Mouse (Mus musculus) CH12.LX (cell line): ENCODE measurements around the gene Senp5. TPM values are rescaled to one million over a fixed set of nuclear protein-coding genes. Genes with fewer than 3 reads are reported as not detected.

ENCODE experiments used
- DNase-seq: peaks from one replicate; pipeline ENCODE4 v3.0.0-alpha.2; 2013; ENCODE audit errors: extremely low read depth
- H3K27ac ChIP-seq: 2 replicates; pipeline ENCODE4 v1.5.1; 2012; ENCODE audit warnings: low read depth, mild to moderate bottlenecking, control low read depth, moderate library complexity; ENCODE audit not compliant: insufficient read depth
- H3K27me3 ChIP-seq: replicated peaks from 2 replicates; pipeline ENCODE3; 2012; ENCODE audit warnings: inconsistent platforms
- H3K36me3 ChIP-seq, 2 experiments: replicated peaks in 1 of 2; 2 replicates each; pipeline versions ENCODE3 to v1.6.1; 2012; ENCODE audit warnings: inconsistent platforms in 1 of 2, low read length in 1 of 2, mild to moderate bottlenecking in 1 of 2, mixed read lengths in 1 of 2, moderate library complexity in 1 of 2; ENCODE audit not compliant: control insufficient read depth in 1 of 2, insufficient read depth in 1 of 2
- H3K4me1 ChIP-seq, 2 experiments: 2 replicates each; pipeline ENCODE4 v1.6.1; 2012; ENCODE audit warnings: inconsistent platforms in 1 of 2, moderate library complexity in 1 of 2; ENCODE audit not compliant: insufficient read depth in 2 of 2, control insufficient read depth in 1 of 2
- H3K4me2 ChIP-seq: 2 replicates; pipeline ENCODE4 v1.6.1; 2012; ENCODE audit warnings: low read depth, mild to moderate bottlenecking, control low read depth; ENCODE audit not compliant: poor library complexity, insufficient read depth, severe bottlenecking
- H3K4me3 ChIP-seq, 3 experiments: fragments of 150-350 bp in 1 of 3; sonication (generic) in 1 of 3; replicated peaks in 1 of 3; 2 replicates each; pipeline versions ENCODE3 to v1.5.1; 2011 to 2012; ENCODE audit warnings: low read depth in 2 of 3, low read length in 2 of 3, mild to moderate bottlenecking in 2 of 3, moderate library complexity in 2 of 3, control low read depth in 1 of 3, improper control_type of control experiment in 1 of 3, inconsistent platforms in 1 of 3, mixed read lengths in 1 of 3; ENCODE audit not compliant: poor library complexity in 1 of 3
- H3K79me2 ChIP-seq: replicated peaks from 2 replicates; pipeline ENCODE4 v1.6.1; 2012; ENCODE audit warnings: mild to moderate bottlenecking, moderate library complexity; ENCODE audit not compliant: control insufficient read depth, poor library complexity, insufficient read depth, severe bottlenecking; ENCODE audit errors: extremely low read depth
- H3K9ac ChIP-seq: 2 replicates; pipeline ENCODE4 v1.6.1; 2012; ENCODE audit warnings: low read depth, mild to moderate bottlenecking, control low read depth, moderate library complexity; ENCODE audit not compliant: insufficient read depth
- H3K9me3 ChIP-seq: replicated peaks from 2 replicates; pipeline ENCODE3; 2012; ENCODE audit warnings: low read length, inconsistent platforms, mixed read lengths
- CHD1 ChIP-seq: IDR thresholded peaks from 2 replicates; pipeline ENCODE4 v1.6.1; 2012; ENCODE audit warnings: low read depth, low read length, improper control_type of control experiment, inconsistent platforms
- CHD2 ChIP-seq: IDR thresholded peaks from 2 replicates; pipeline ENCODE4 v1.6.1; 2011; ENCODE audit warnings: low read length, improper control_type of control experiment
- CTCF ChIP-seq, 2 experiments: IDR thresholded peaks in 1 of 2; conservative IDR thresholded peaks in 1 of 2; 2 replicates each; pipeline ENCODE4 v1.5.1; 2011 to 2012; ENCODE audit warnings: low read depth in 2 of 2, low read length in 2 of 2, improper control_type of control experiment in 1 of 2, inconsistent platforms in 1 of 2, mild to moderate bottlenecking in 1 of 2, moderate library complexity in 1 of 2
- EP300 ChIP-seq: IDR thresholded peaks from 2 replicates; pipeline ENCODE4 v1.6.1; 2011; ENCODE audit warnings: low read length, improper control_type of control experiment
- HCFC1 ChIP-seq: IDR thresholded peaks from 2 replicates; pipeline ENCODE4 v1.6.1; 2012; ENCODE audit warnings: low read depth, mild to moderate bottlenecking, inconsistent platforms, low read length, improper control_type of control experiment
- IRF4 ChIP-seq: IDR thresholded peaks from 2 replicates; pipeline ENCODE4 v1.6.1; 2014; ENCODE audit warnings: low read depth, mild to moderate bottlenecking, inconsistent platforms, low read length, improper control_type of control experiment
- JUND ChIP-seq: conservative IDR thresholded peaks from 2 replicates; pipeline ENCODE4 v1.6.1; 2011; ENCODE audit warnings: low read depth, low read length, improper control_type of control experiment
- MAFK ChIP-seq: IDR thresholded peaks from 2 replicates; pipeline ENCODE4 v1.6.1; 2011; ENCODE audit warnings: low read length, improper control_type of control experiment; ENCODE audit not compliant: insufficient replicate concordance
- MAX ChIP-seq: IDR thresholded peaks from 2 replicates; pipeline ENCODE4 v1.6.1; 2011; ENCODE audit warnings: low read length, improper control_type of control experiment
- MXI1 ChIP-seq: IDR thresholded peaks from 2 replicates; pipeline ENCODE4 v1.6.1; 2011; ENCODE audit warnings: mild to moderate bottlenecking, low read depth, low read length, improper control_type of control experiment
- NELFE ChIP-seq: IDR thresholded peaks from 2 replicates; pipeline ENCODE4 v1.6.1; 2011; ENCODE audit warnings: low read depth, low read length, improper control_type of control experiment
- POLR2A ChIP-seq: IDR thresholded peaks from 2 replicates; pipeline ENCODE4 v1.6.1; 2011; ENCODE audit warnings: low read depth, mild to moderate bottlenecking, improper control_type of control experiment, low read length
- RCOR1 ChIP-seq: conservative IDR thresholded peaks from 2 replicates; pipeline ENCODE4 v1.6.1; 2012; ENCODE audit warnings: low read depth, mild to moderate bottlenecking, inconsistent platforms, low read length, improper control_type of control experiment
- TCF12 ChIP-seq: IDR thresholded peaks from 2 replicates; pipeline ENCODE4 v1.6.1; 2014; ENCODE audit warnings: low read depth, mild to moderate bottlenecking, inconsistent platforms, low read length, improper control_type of control experiment
- USF1 ChIP-seq: IDR thresholded peaks from 2 replicates; pipeline ENCODE4 v1.6.1; 2014; ENCODE audit warnings: low read depth, mild to moderate bottlenecking, inconsistent platforms, low read length, improper control_type of control experiment
- dilution Hi-C: fragments of 300-500 bp; cut with MboI; formaldehyde crosslinking; loops from 2 replicates; pipeline ENCODE4 v1.14.3; 2020; ENCODE audit warnings: low sequenced_read_pairs; ENCODE audit not compliant: extremely low pct_unique_long_range_greater_than_20kb, extremely low pct_ligation_motif_present
- in situ Hi-C: fragments of 300-500 bp; cut with MboI; formaldehyde crosslinking; loops from 3 replicates; pipeline ENCODE4 v1.14.3; 2019; ENCODE audit warnings: low sequenced_read_pairs, low pct_ligation_motif_present, low pct_unique_long_range_greater_than_20kb, mixed read lengths
- polyA plus RNA-seq: library from polyadenylated mRNA; unstranded; fragments of >175 nt; gene quantifications from 2 replicates; pipeline ENCODE4 v1.2.1, GENCODE M21; 2012; ENCODE audit warnings: low read depth; ENCODE audit not compliant: insufficient read length
- total RNA-seq, 2 experiments: library from RNA; depleted of rRNA; stranded (reverse); fragments of 300-350 nt in 1 of 2; fragments of >200 nt in 1 of 2; gene quantifications; 2 replicates each; pipeline ENCODE4 v1.2.3; 2012 to 2014

Senp5 gene
- total and polyA plus RNA-seq, 3 experiments: 19.3 to 31.2 (median 28.8) TPM

DNA sequence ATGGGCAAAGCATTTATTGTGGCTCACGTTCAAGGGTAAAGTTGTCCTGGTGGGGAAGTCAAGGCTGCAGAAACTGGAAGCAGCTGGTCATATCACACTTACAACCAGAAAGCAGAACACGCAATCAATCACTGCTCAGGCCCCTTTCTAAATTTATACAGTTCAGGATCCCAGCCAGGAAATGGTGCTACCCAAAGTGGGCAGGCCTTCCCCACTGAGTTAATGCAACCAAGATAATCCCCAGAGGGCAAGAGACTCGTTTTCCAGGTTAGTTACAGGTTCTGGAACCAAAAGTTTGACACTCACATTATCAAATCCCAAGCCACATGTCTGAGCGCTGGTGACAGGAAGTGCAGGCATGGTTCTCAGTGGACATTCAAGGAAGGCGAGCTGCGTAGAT is 64.2 kb downstream of the Senp5 start:
- H3K9ac ChIP-seq: no peak overlapping the region
- TF ChIP-seq USF1 (no peak), POLR2A (no peak), HCFC1 (no peak), MXI1 (no peak), MAFK (no peak), IRF4 (no peak), EP300 (no peak), RCOR1 (no peak), JUND (no peak), TCF12 (no peak), MAX (no peak), CTCF (conservative IDR thresholded peaks at IDR 0.05 in 1 of 2, IDR thresholded peaks at IDR 0.05 in 1 of 2; ENCODE audit: low read depth in 2 of 2, low read length in 2 of 2) (no peak), CHD2 (no peak), NELFE (no peak)
- H3K79me2 ChIP-seq: no peaks in the 10 kb centered on the region
- H3K9me3 ChIP-seq: peaks cover 26% of the 10 kb centered on the region
- no peak overlapping the region for H3K27ac ChIP-seq
- H3K4me3 ChIP-seq: no peak overlapping the region
- peaks cover 9 to 38% of the 10 kb centered on the region in 2 experiments; a peak in 3 of 4 replicates for H3K4me1 ChIP-seq
- in situ Hi-C loops (no loop called here), dilution Hi-C loops (no loop called here)
- no peak overlapping the region for H3K4me2 ChIP-seq
- no peaks in the 10 kb centered on the region for H3K27me3 ChIP-seq
- DNase-seq: no peak
- peaks cover 0 to 29% of the 10 kb centered on the region in 2 experiments for H3K36me3 ChIP-seq

DNA sequence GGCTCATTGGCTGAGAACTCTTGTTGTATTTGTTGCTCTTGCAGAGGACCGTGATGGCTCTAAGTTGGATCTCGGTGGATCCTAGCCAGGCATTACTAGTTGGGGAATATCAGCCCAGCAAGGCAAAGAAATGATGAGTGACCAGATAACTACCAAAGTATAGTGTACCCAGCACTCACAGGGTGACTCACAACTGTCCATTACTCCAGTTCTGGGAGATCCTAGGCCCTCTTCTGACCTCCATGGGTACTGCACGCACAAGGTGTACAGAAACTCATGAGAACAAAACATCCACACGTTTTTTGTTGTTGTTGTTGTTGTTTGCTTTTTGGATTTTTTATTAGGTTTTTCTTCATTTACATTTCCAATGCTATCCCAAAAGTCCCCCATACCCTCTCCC is 66.5 kb downstream of the Senp5 start:
- Histone ChIP-seq H3K9me3 (peaks cover 49% of the 10 kb centered on the region), H3K27ac (no peak overlapping the region), H3K4me2 (no peak overlapping the region), H3K4me3 (no peak overlapping the region), H3K9ac (no peak overlapping the region), H3K79me2 (no peaks in the 10 kb centered on the region), H3K4me1 (peaks cover 9 to 29% of the 10 kb centered on the region in 2 experiments; a peak in 3 of 4 replicates), H3K36me3 (peaks cover 0 to 42% of the 10 kb centered on the region in 2 experiments), H3K27me3 (no peaks in the 10 kb centered on the region)
- no peak for TF ChIP-seq CHD1
- 0 out of 4 replicates have a peak, but pooled peaks of 1 of the 2 experiments have one; percentile 8 for TF ChIP-seq CTCF (conservative IDR thresholded peaks at IDR 0.05 in 1 of 2, IDR thresholded peaks at IDR 0.05 in 1 of 2; ENCODE audit: low read depth in 2 of 2, low read length in 2 of 2)
- no peak for DNase-seq
- in situ Hi-C loops: no loop called here
- dilution Hi-C loops: no loop called here
